Mouse (Mus musculus) kidney, adult 2 months (tissue): ENCODE data around the gene Gmpr. TPM values are rescaled to one million over a fixed set of nuclear protein-coding genes. Genes with fewer than 3 reads are reported as not detected.

Experiments used
- DNase-seq: peaks from one replicate; pipeline ENCODE4 v3.0.0; 2021
- H3K27ac ChIP-seq: fragments of 200-500 bp; 2 replicates; pipeline ENCODE4 v1.5.1; 2012; ENCODE audit warnings: low read depth, low read length, control low read depth, inconsistent platforms; ENCODE audit not compliant: insufficient read depth
- H3K27me3 ChIP-seq: fragments of 200-500 bp; replicated peaks from 2 replicates; pipeline ENCODE4 v1.6.1; 2012; ENCODE audit warnings: mild to moderate bottlenecking, moderate library complexity, low read length, inconsistent platforms; ENCODE audit not compliant: control insufficient read depth, insufficient read depth
- H3K36me3 ChIP-seq: fragments of 200-500 bp; 2 replicates; pipeline ENCODE4 v1.6.1; 2012; ENCODE audit warnings: mild to moderate bottlenecking, moderate library complexity, low read length, inconsistent platforms; ENCODE audit not compliant: control insufficient read depth, insufficient read depth
- H3K4me1 ChIP-seq: fragments of 200-500 bp; 2 replicates; pipeline ENCODE4 v1.6.1; 2011; ENCODE audit warnings: low read length; ENCODE audit not compliant: control insufficient read depth, insufficient read depth
- H3K4me3 ChIP-seq: fragments of 200-500 bp; 2 replicates; pipeline ENCODE4 v1.5.1; 2011; ENCODE audit warnings: mild to moderate bottlenecking, low read depth, low read length, control low read depth; ENCODE audit not compliant: insufficient read depth
- CTCF ChIP-seq: fragments of 200-500 bp; conservative IDR thresholded peaks from 2 replicates; pipeline ENCODE4 v1.5.1; 2011; ENCODE audit warnings: low read depth, mild to moderate bottlenecking, control low read depth, low read length, moderate library complexity, mixed read lengths; ENCODE audit not compliant: insufficient read depth, insufficient read length
- POLR2A ChIP-seq: fragments of 200-500 bp; IDR thresholded peaks from one replicate; pipeline ENCODE4 v1.6.1; 2011; ENCODE audit warnings: low read depth, low read length, control low read depth
- WGBS: fragments of 180-500 bp; shearing (Covaris S2); methylation state at CpG from one replicate; pipeline ENCODE4 v1.1.7; 2018; 5-methylcytosine and 5-hydroxymethylcytosine counted together
- polyA plus RNA-seq: library from polyadenylated mRNA; depleted of rRNA; stranded (reverse); fragments of >200 nt; gene quantifications from 2 replicates; pipeline ENCODE4 v1.2.3, GENCODE M21; 2012

Gene Gmpr
- polyA plus RNA-seq, 1 experiment: 131 TPM

DNA sequence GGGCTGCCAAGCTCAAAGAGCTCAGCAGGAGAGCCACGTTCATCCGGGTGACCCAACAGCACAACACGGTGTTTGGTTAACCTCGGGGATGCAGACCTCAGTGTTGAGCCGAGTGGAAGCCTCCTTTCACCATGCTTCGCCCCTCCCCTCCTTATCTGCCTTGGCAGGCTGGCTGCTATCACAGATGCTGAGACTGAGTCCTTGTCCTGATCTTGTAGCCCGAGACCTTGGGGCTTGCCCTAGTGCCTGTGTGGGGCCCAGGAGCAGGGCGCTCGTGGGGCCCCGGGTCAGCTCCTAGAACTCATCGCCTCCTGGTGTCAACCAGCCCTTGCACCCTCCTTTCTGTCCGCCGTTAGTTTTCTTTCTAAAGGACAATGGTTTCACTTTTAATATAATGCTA is 38.7 kb downstream of the Gmpr start:
- H3K4me3 ChIP-seq: no peak overlapping the region
- H3K27me3 ChIP-seq: no peaks in the 10 kb centered on the region
- H3K27ac ChIP-seq: no peak overlapping the region
- no peaks in the 10 kb centered on the region for H3K4me1 ChIP-seq
- no peak for DNase-seq
- TF ChIP-seq CTCF (no peak), POLR2A (no peak)
- H3K36me3 ChIP-seq: no peaks in the 10 kb centered on the region; the same call in 1 of the 2 replicates
- WGBS: 90% methylated on average over 13 of the region's 13 CpGs

DNA sequence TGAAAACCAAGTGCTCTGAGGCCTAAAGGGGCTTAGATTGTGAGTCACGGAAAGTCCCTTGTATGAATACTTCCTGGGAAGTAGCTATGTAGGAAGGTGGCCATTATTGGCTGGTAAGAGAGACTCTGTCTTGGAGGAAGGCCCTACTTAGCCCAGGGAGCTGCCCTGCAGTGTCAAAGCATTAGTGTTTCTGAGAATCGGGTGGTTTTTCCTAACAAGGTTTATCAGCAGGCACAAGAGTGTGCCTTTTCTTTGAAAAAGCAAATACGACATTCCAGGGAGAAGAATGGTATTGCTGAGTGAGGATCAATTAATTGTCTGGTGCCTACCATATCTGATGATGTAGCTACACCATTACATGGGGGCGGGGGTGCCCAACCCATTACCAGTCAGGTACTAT is 39.7 kb downstream of the Gmpr start:
- H3K4me1 ChIP-seq: no peaks in the 10 kb centered on the region
- H3K27ac ChIP-seq: no peak overlapping the region
- WGBS: 91% methylated on average over 4 of the region's 4 CpGs
- no peak for DNase-seq
- TF ChIP-seq CTCF: no peak
- TF ChIP-seq POLR2A: no peak
- no peaks in the 10 kb centered on the region for H3K27me3 ChIP-seq
- H3K36me3 ChIP-seq: no peaks in the 10 kb centered on the region; the same call in 1 of the 2 replicates
- no peak overlapping the region for H3K4me3 ChIP-seq

DNA sequence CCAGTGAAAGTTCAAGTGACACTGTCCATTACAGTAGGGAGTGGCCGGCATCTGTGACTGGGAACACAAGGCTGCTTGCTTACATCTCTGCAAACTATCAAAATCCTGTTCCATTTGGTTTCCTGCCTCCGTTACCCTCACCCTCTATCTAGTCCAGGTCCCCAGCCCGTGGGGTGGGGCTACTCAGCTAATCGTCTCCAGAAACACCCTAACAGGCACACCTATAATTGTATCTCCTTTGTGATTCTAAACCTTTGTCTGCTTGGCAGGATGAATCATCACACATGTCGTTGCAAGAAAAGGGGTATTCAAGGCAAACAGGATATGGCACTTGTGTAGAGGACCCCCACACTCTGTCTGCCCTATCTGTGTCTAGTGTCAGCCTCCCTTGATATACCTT is 40.3 kb downstream of the Gmpr start:
- H3K36me3 ChIP-seq: no peaks in the 10 kb centered on the region; the same call in 1 of the 2 replicates
- no peak overlapping the region for H3K27ac ChIP-seq
- TF ChIP-seq CTCF: no peak
- no peak for TF ChIP-seq POLR2A
- no peaks in the 10 kb centered on the region for H3K27me3 ChIP-seq
- no peak for DNase-seq
- no peaks in the 10 kb centered on the region for H3K4me1 ChIP-seq
- H3K4me3 ChIP-seq: no peak overlapping the region
- 84% methylated on average over 5 of the region's 5 CpGs for WGBS

DNA sequence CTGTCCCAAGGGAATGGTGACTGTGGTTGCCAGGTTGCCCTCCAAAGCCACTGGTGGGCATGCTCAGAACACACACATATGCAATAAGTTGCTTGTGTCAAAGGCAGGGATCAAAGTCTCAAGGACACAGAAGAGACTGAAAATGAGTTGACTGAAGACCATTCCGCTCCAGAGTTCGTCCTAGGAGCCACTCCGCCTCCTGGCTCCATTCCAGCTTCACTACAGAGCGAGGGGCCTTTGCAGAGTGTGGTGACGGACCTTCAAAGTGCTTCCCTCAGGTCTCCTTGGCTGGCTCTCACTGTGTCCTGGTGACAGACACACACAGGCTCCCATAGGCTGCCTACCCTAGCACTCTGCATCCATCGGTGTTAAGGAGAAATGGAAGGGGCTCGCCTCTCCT is 46.4 kb downstream of the Gmpr start:
- WGBS: 44% methylated on average over 7 of the region's 7 CpGs
- DNase-seq: peak; percentile 69
- TF ChIP-seq POLR2A: no peak
- no peak for TF ChIP-seq CTCF
- no peak overlapping the region for H3K4me3 ChIP-seq
- no peaks in the 10 kb centered on the region for H3K36me3 ChIP-seq
- H3K4me1 ChIP-seq: no peaks in the 10 kb centered on the region
- no peak overlapping the region for H3K27ac ChIP-seq
- H3K27me3 ChIP-seq: no peaks in the 10 kb centered on the region

DNA sequence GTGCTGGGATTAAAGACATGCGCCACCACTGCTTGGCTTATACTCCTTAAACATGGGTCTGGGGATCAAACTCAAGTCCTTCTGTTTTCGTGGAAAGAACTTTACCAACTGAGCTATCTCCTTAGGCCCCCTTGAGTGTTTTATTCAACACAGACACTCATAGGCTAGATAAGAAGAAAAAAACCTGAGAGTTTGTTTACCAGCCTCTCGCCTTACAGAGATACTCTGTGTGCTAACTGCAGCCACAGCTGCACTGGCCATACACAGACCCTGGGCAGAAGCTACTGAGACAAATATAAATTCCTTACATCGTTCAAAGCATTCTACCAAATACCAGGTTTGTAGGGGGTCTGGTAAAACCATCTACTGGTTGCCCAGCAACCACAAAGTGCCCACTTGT is 51.1 kb downstream of the Gmpr start:
- H3K4me1 ChIP-seq: no peaks in the 10 kb centered on the region
- no peak overlapping the region for H3K4me3 ChIP-seq
- no peaks in the 10 kb centered on the region for H3K36me3 ChIP-seq
- no peak for DNase-seq
- no peak overlapping the region for H3K27ac ChIP-seq
- H3K27me3 ChIP-seq: no peaks in the 10 kb centered on the region
- 87% methylated on average over 4 of the region's 4 CpGs for WGBS
- TF ChIP-seq CTCF (no peak), POLR2A (no peak)

DNA sequence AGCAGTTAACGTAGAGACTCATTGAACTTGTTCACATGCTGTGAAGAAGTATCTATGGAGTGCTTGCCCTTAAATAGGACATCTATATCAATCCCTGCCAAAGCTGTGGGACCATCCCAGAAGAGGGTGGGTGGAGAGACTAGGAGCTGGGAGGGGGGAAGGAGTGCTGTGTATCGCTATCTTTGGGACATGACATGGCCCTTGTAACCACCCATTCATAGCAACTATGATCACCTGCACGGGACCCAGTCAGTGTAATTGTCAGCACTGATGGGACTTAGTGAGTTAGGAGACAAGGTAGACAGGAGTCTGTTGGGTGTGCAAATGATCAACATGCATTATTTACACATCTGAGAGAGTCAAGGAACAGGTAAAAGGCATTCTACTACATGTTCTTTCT is 52.0 kb downstream of the Gmpr start:
- Histone ChIP-seq H3K4me3 (no peak overlapping the region), H3K36me3 (no peaks in the 10 kb centered on the region), H3K4me1 (no peaks in the 10 kb centered on the region), H3K27ac (no peak overlapping the region), H3K27me3 (no peaks in the 10 kb centered on the region)
- no peak for TF ChIP-seq CTCF
- no peak for TF ChIP-seq POLR2A
- no peak for DNase-seq
- 96% methylated on average over 3 of the region's 3 CpGs for WGBS

DNA sequence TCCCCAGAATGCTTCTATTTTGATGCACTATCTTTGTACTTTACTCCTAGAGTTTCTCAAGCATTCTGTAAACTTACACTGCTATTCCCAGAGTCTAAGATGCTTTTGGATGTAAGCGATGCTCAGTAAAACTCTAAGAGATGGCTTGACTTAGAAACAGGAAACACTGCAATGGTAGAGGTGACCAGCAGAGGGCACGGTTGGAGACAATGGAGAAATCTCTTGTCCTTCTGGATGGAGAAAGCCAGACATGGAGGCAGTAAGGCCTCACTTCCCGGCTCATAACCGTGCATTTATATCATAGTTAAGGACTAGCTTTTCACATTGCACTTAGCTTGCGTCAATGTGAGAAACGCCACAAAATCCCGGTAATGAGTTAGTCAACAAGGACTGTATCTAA is 53.3 kb downstream of the Gmpr start:
- Histone ChIP-seq H3K27me3 (no peaks in the 10 kb centered on the region), H3K4me3 (no peak overlapping the region), H3K36me3 (no peaks in the 10 kb centered on the region), H3K4me1 (no peaks in the 10 kb centered on the region), H3K27ac (no peak overlapping the region)
- DNase-seq: no peak
- WGBS: 74% methylated on average over 7 of the region's 7 CpGs
- TF ChIP-seq CTCF (peak; percentile 51), POLR2A (no peak)

DNA sequence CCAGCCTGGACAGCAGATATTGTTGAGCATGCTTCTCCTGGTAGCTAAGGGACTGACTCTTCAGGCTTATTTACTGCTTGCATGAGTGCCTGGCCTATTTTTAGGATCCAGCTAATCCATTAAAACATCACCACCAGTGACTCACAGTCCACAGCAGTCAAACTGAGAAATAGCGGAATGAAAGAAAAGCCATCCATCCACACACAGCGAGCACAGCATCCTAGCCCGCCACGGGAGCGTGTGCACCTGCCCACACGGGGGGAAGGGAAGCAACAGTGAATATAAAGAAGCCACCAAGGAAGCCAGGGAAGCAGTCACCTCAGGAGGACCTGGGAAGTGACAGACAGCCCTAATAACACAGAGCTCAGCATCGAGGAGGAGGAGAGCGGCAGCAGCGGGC is 54.8 kb downstream of the Gmpr start:
- Histone ChIP-seq H3K36me3 (no peaks in the 10 kb centered on the region; the same call in 1 of the 2 replicates), H3K27ac (no peak overlapping the region), H3K4me3 (no peak overlapping the region), H3K4me1 (no peaks in the 10 kb centered on the region), H3K27me3 (no peaks in the 10 kb centered on the region)
- WGBS: 58% methylated on average over 9 of the region's 9 CpGs
- TF ChIP-seq POLR2A (no peak), CTCF (no peak)
- DNase-seq: no peak
